ENCODE assay signal across 9 mouse cellular contexts in the genomic region with DNA sequence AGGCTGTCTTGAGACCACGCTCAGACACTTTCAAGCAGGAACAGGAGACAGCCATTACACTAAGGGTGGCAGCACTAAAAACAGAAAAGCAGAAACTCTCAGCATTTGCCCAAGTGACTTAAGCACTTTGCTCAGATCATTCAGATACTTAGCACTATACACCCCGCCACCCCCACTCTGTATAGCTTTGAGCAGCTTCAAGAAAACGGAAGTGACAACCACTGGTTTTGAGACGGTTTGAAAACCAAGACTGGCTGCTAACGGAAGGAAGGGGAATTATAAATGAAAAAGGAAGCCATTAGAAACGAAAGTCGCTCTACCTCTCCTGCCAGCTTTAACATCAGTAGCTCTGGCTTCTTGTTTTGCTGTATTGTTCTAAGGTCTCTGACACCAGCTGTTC. TPM values are rescaled to one million over a fixed set of nuclear protein-coding genes. Genes with fewer than 3 reads are reported as not detected.
DNase-seq lines count a peak whose midpoint lies in the region; ATAC-seq and TF ChIP-seq lines count a peak whose summit lies in the region.
"Had no signal": no experiment of that assay in that cellular context is flagged by ENCODE, and none has a peak within 500 bp of the region (broad histone marks: within the 10 kb centered on the region; RNA-seq: fewer than 3 reads in every experiment).

No protein-coding gene starts in this region.

- 0 out of 2 replicates have a peak overlapping the region, but pooled peaks have one; percentile 8 for H3K4me2 ChIP-seq in heart, embryonic 15.5 days
- no peak overlapping the region for H3K4me2 ChIP-seq in kidney, postnatal 0 days (ENCODE audit: low read length)
- H3K4me2 ChIP-seq in midbrain, embryonic 13.5 days (replicated peaks), result no peak overlapping the region

- TF ChIP-seq CTCF in kidney, postnatal 0 days (IDR thresholded peaks at IDR 0.05; ENCODE audit: low read depth), result no peak

- H3K4me3 ChIP-seq in heart, embryonic 15.5 days, result 0 out of 2 replicates have a peak overlapping the region, but pooled peaks have one; percentile 4
- H3K4me3 ChIP-seq in kidney, postnatal 0 days (replicated peaks; ENCODE audit: low read depth, low read length), result no peak overlapping the region
- no peak overlapping the region for H3K4me3 ChIP-seq in midbrain, embryonic 13.5 days (replicated peaks)

- H3K27ac ChIP-seq in heart, embryonic 15.5 days, result peak overlapping the region; percentile 55
- no peak overlapping the region for H3K27ac ChIP-seq in kidney, postnatal 0 days
- no peak overlapping the region for H3K27ac ChIP-seq in midbrain, embryonic 13.5 days

- peaks cover 39% of the 10 kb centered on the region for H3K4me1 ChIP-seq in heart, embryonic 15.5 days (replicated peaks)
- peaks cover 23% of the 10 kb centered on the region; the same call in 1 of the 2 replicates for H3K4me1 ChIP-seq in kidney, postnatal 0 days (replicated peaks; ENCODE audit: insufficient read depth, low read length)
- H3K4me1 ChIP-seq in midbrain, embryonic 13.5 days (replicated peaks), result peaks cover 52% of the 10 kb centered on the region

- intact Hi-C loops in heart, postnatal 36 days (cut with DNase I), result loop anchor here (10.0 kb wide), 3 partner anchors 271 to 519 kb away; partner anchors contain the start of genes Fiz1, Gm44973, Leng8 and Nat14
- intact Hi-C loops in gastrocnemius, postnatal 14 days (cut with DNase I; ENCODE audit: low total_unique reads), result no loop called here

- DNase-seq in heart, postnatal 36 days, result no peak
- DNase-seq in CD4-positive, CD25-positive, alpha-beta regulatory T cell, adult 2 months (ENCODE audit: low read depth, low spot score), result peak; percentile 90
- DNase-seq in kidney, postnatal 0 days (ENCODE audit: low spot score), result peak; percentile 10
- no peak for DNase-seq in gastrocnemius, postnatal 14 days

- no peak overlapping the region for H3K9ac ChIP-seq in heart, embryonic 15.5 days
- H3K9ac ChIP-seq in kidney, postnatal 0 days (ENCODE audit: low read depth, low read length), result no peak overlapping the region
- no peak overlapping the region for H3K9ac ChIP-seq in midbrain, embryonic 13.5 days (replicated peaks)

- no peaks in the 10 kb centered on the region for H3K36me3 ChIP-seq in heart, embryonic 15.5 days
- H3K36me3 ChIP-seq in kidney, postnatal 0 days (ENCODE audit: insufficient read depth, low read length), result 0 out of 2 replicates have a peak, but pooled peaks cover 3% of the 10 kb centered on the region
- peaks cover 20% of the 10 kb centered on the region for H3K36me3 ChIP-seq in midbrain, embryonic 13.5 days

- H3K9me3 ChIP-seq in heart, embryonic 15.5 days (replicated peaks), result no peaks in the 10 kb centered on the region
- no peaks in the 10 kb centered on the region for H3K9me3 ChIP-seq in kidney, postnatal 0 days (replicated peaks; ENCODE audit: low read length)
- H3K9me3 ChIP-seq in midbrain, embryonic 13.5 days, result no peaks in the 10 kb centered on the region

- 83% methylated on average over 7 of the region's 7 CpGs for WGBS in heart, embryonic 15.5 days
- 78% methylated on average over 7 of the region's 7 CpGs for WGBS in kidney, postnatal 0 days
- WGBS in midbrain, embryonic 13.5 days, result 90% methylated on average over 7 of the region's 7 CpGs

- no peaks in the 10 kb centered on the region for H3K27me3 ChIP-seq in heart, embryonic 15.5 days
- H3K27me3 ChIP-seq in kidney, postnatal 0 days (ENCODE audit: insufficient read depth, low read length), result no peaks in the 10 kb centered on the region
- H3K27me3 ChIP-seq in midbrain, embryonic 13.5 days, result no peaks in the 10 kb centered on the region
- H3K27me3 ChIP-seq: Patski had no signal

- ATAC-seq in heart, embryonic 15.5 days (replicated peaks; ENCODE audit: insufficient number of reproducible peaks, insufficient read depth, low FRiP score, low read depth), result no peak
- ATAC-seq in kidney, postnatal 0 days (replicated peaks; ENCODE audit: low FRiP score, low read depth), result no peak
- ATAC-seq in neutrophil, adult 5-6 weeks (ENCODE audit: extremely low read depth, insufficient number of reproducible peaks, low FRiP score, poor library complexity, severe bottlenecking), result peak; percentile 78
- no peak for ATAC-seq in erythroblast, adult 5-6 weeks (replicated peaks; ENCODE audit: low FRiP score, poor library complexity, severe bottlenecking)
- ATAC-seq in midbrain, embryonic 13.5 days, result no peak
- ATAC-seq: Patski had no signal

RNA-seq across cellular contexts. Expression of gene Ppp6r1, which starts 5.0 kb away (rescaled TPM):
- polyA plus RNA-seq in heart, embryonic 15.5 days (2015; fragmentation: Nextera tagmentation; extraction: Ambion mirVana), result 6.2 and 8.2 TPM in 2 replicates
- total RNA-seq in heart, postnatal 36 days (2021), result 10 to 100 TPM; 72.1 to 73.7 TPM
- 4.8 and 5.1 TPM in 2 replicates for polyA plus RNA-seq in kidney, postnatal 0 days (2015; fragmentation: Nextera tagmentation; extraction: Ambion mirVana)
- total RNA-seq in neutrophil, adult 5-6 weeks (2017), result 163 and 174 TPM in 2 replicates
- total RNA-seq in gastrocnemius, postnatal 14 days (2021), result 10 to 100 TPM; 44.2 to 45.0 TPM
- total RNA-seq in erythroblast, adult 5-6 weeks (2015; ENCODE audit: low replicate concordance), result 31.6 and 45.3 TPM in 2 replicates
- total RNA-seq in erythroblast, adult 5-6 weeks (2017; ENCODE audit: low replicate concordance), result 37.3 and 47.0 TPM in 2 replicates
- 9.2 and 11.4 TPM in 2 replicates for polyA plus RNA-seq in midbrain, embryonic 13.5 days (2015; fragmentation: Nextera tagmentation; extraction: Ambion mirVana)

RNA-seq across cellular contexts. Expression of gene Tmem86b, which starts 22.6 kb away (rescaled TPM):
- 1.5 and 1.6 TPM in 2 replicates for polyA plus RNA-seq in heart, embryonic 15.5 days (2015; fragmentation: Nextera tagmentation; extraction: Ambion mirVana)
- total RNA-seq in heart, postnatal 36 days (2021), result 1 to 10 TPM; 4.2 to 5.1 TPM
- polyA plus RNA-seq in kidney, postnatal 0 days (2015; fragmentation: Nextera tagmentation; extraction: Ambion mirVana), result 0.56 and 0.80 TPM in 2 replicates
- 44.9 and 56.3 TPM in 2 replicates for total RNA-seq in neutrophil, adult 5-6 weeks (2017)
- 1 to 10 TPM; 2.1 to 3.1 TPM for total RNA-seq in gastrocnemius, postnatal 14 days (2021)
- total RNA-seq in erythroblast, adult 5-6 weeks (2015; ENCODE audit: low replicate concordance), result 37.3 and 72.3 TPM in 2 replicates
- total RNA-seq in erythroblast, adult 5-6 weeks (2017; ENCODE audit: low replicate concordance), result 53.4 and 88.6 TPM in 2 replicates
- 3.8 and 3.9 TPM in 2 replicates for polyA plus RNA-seq in midbrain, embryonic 13.5 days (2015; fragmentation: Nextera tagmentation; extraction: Ambion mirVana)

RNA-seq across cellular contexts. Expression of gene Hspbp1, which starts 31.1 kb away (rescaled TPM):
- polyA plus RNA-seq in heart, embryonic 15.5 days (2015; fragmentation: Nextera tagmentation; extraction: Ambion mirVana), result 71.7 and 81.2 TPM in 2 replicates
- total RNA-seq in heart, postnatal 36 days (2021), result 10 to 100 TPM; 27.2 to 34.7 TPM
- polyA plus RNA-seq in kidney, postnatal 0 days (2015; fragmentation: Nextera tagmentation; extraction: Ambion mirVana), result 99.7 and 99.9 TPM in 2 replicates
- 10.5 and 17.3 TPM in 2 replicates for total RNA-seq in neutrophil, adult 5-6 weeks (2017)
- total RNA-seq in gastrocnemius, postnatal 14 days (2021), result 10 to 100 TPM; 19.7 to 20.3 TPM
- total RNA-seq in erythroblast, adult 5-6 weeks (2015; ENCODE audit: low replicate concordance), result 5.0 and 8.3 TPM in 2 replicates
- total RNA-seq in erythroblast, adult 5-6 weeks (2017; ENCODE audit: low replicate concordance), result 3.1 and 9.1 TPM in 2 replicates
- 122 and 123 TPM in 2 replicates for polyA plus RNA-seq in midbrain, embryonic 13.5 days (2015; fragmentation: Nextera tagmentation; extraction: Ambion mirVana)

RNA-seq across cellular contexts. Expression of gene Brsk1, which starts 36.6 kb away (rescaled TPM):
- 0.79 TPM in 2 replicates for polyA plus RNA-seq in heart, embryonic 15.5 days (2015; fragmentation: Nextera tagmentation; extraction: Ambion mirVana)
- total RNA-seq in heart, postnatal 36 days (2021), result 1 to 10 TPM; 1.2 TPM
- polyA plus RNA-seq in kidney, postnatal 0 days (2015; fragmentation: Nextera tagmentation; extraction: Ambion mirVana), result 0.71 and 0.78 TPM in 2 replicates
- not detected in 2 replicates for total RNA-seq in neutrophil, adult 5-6 weeks (2017)
- total RNA-seq in gastrocnemius, postnatal 14 days (2021), result 1 to 10 TPM; 1.8 to 2.3 TPM
- total RNA-seq in erythroblast, adult 5-6 weeks (2015; ENCODE audit: low replicate concordance), result not detected in 2 replicates
- total RNA-seq in erythroblast, adult 5-6 weeks (2017; ENCODE audit: low replicate concordance), result not detected in 2 replicates
- 6.8 and 7.6 TPM in 2 replicates for polyA plus RNA-seq in midbrain, embryonic 13.5 days (2015; fragmentation: Nextera tagmentation; extraction: Ambion mirVana)

RNA-seq across cellular contexts. Expression of gene Ptprh, which starts 49.9 kb away (rescaled TPM):
- polyA plus RNA-seq in heart, embryonic 15.5 days (2015; fragmentation: Nextera tagmentation; extraction: Ambion mirVana), result not detected in 2 replicates
- total RNA-seq in heart, postnatal 36 days (2021), result not detected
- 0.13 and 0.31 TPM in 2 replicates for polyA plus RNA-seq in kidney, postnatal 0 days (2015; fragmentation: Nextera tagmentation; extraction: Ambion mirVana)
- total RNA-seq in neutrophil, adult 5-6 weeks (2017), result 0.25 TPM in 1 of 2 replicates, not detected in the other
- total RNA-seq in gastrocnemius, postnatal 14 days (2021), result not detected
- total RNA-seq in erythroblast, adult 5-6 weeks (2015; ENCODE audit: low replicate concordance), result 0.96 TPM in 1 of 2 replicates, not detected in the other
- total RNA-seq in erythroblast, adult 5-6 weeks (2017; ENCODE audit: low replicate concordance), result 1.4 and 1.7 TPM in 2 replicates
- polyA plus RNA-seq in midbrain, embryonic 13.5 days (2015; fragmentation: Nextera tagmentation; extraction: Ambion mirVana), result 0.35 and 0.67 TPM in 2 replicates
- polyA plus RNA-seq: Patski had no signal

Comparison
In these comparisons a context has a peak if more than half of its experiments do, and no peak if none do; other contexts are left out.
1. DNase-seq: peak in CD4-positive, CD25-positive, alpha-beta regulatory T cell, adult 2 months (single experiment) and kidney, postnatal 0 days (single experiment); none in heart, postnatal 36 days (0 of 2) and gastrocnemius, postnatal 14 days (single experiment).